Mouse (Mus musculus) olfactory bulb, adult 2 months (tissue): Measurements from ENCODE around the gene Rcc1l.

Experiments used
- CTCF ChIP-seq: fragments of 200-500 bp; IDR thresholded peaks from 2 replicates; pipeline ENCODE4 v1.5.1; 2012; ENCODE audit warnings: low read depth, mild to moderate bottlenecking, low read length, moderate library complexity; ENCODE audit not compliant: insufficient read depth
- POLR2A ChIP-seq: fragments of 200-500 bp; IDR thresholded peaks from 2 replicates; pipeline ENCODE4 v1.6.1; 2012; ENCODE audit warnings: mild to moderate bottlenecking, low read depth, low read length, moderate library complexity; ENCODE audit not compliant: insufficient read depth

- TF ChIP-seq CTCF: no peak
- TF ChIP-seq POLR2A: no peak
These were observed 76.3 kb downstream of the Rcc1l start for GRCm38 (mm10) chr5:134100232-134100771.
